Mouse (Mus musculus) hindbrain, embryonic 11.5 days (tissue): Measurements from ENCODE around the gene N4bp2. TPM values are rescaled to one million over a fixed set of nuclear protein-coding genes. Genes with fewer than 3 reads are reported as not detected.
A peak's percentile ranks its signal among the peaks of the same experiment; 100 is the strongest.
"Not testable (repeated sequence)": the region's sequence is repeated elsewhere in the genome, so short reads cannot be mapped to it uniquely, and the experiment has no call there.

ENCODE experiments used
- ATAC-seq: fragments of 200-750 bp; cut with Nextera tagmentation; 2 replicates; pipeline ENCODE4 v1.8.0; 2017; ENCODE audit warnings: mild to moderate bottlenecking, moderate TSS enrichment, moderate library complexity; ENCODE audit not compliant: low FRiP score
- DNase-seq: peaks from one replicate; pipeline ENCODE4 v3.0.0-alpha.2; 2015; ENCODE audit warnings: low spot score
- H3K27ac ChIP-seq: fragments of 300-500 bp; sonication (generic); 2 replicates; pipeline ENCODE4 v1.5.1; 2014; ENCODE audit warnings: mild to moderate bottlenecking, low read depth, low read length
- H3K27me3 ChIP-seq: fragments of 300-500 bp; sonication (generic); 2 replicates; pipeline ENCODE4 v1.6.1; 2014; ENCODE audit warnings: mild to moderate bottlenecking, low read length, moderate library complexity, mixed read lengths; ENCODE audit not compliant: control insufficient read depth, insufficient read depth
- H3K36me3 ChIP-seq: fragments of 300-500 bp; sonication (generic); 2 replicates; pipeline ENCODE4 v1.6.1; 2014; ENCODE audit warnings: mild to moderate bottlenecking, low read length, moderate library complexity, mixed read lengths; ENCODE audit not compliant: control insufficient read depth, insufficient read depth
- H3K4me1 ChIP-seq: fragments of 300-500 bp; sonication (generic); replicated peaks from 2 replicates; pipeline ENCODE4 v1.6.1; 2014; ENCODE audit warnings: low read length, mixed read lengths; ENCODE audit not compliant: control insufficient read depth, insufficient read depth
- H3K4me2 ChIP-seq: fragments of 300-500 bp; sonication (generic); replicated peaks from 2 replicates; pipeline ENCODE4 v1.6.1; 2014; ENCODE audit warnings: mild to moderate bottlenecking, low read depth, low read length
- H3K4me3 ChIP-seq: fragments of 300-500 bp; sonication (generic); 2 replicates; pipeline ENCODE4 v1.5.1; 2014; ENCODE audit warnings: low read depth, low read length
- H3K9ac ChIP-seq: fragments of 300-500 bp; sonication (generic); 2 replicates; pipeline ENCODE4 v1.6.1; 2014; ENCODE audit warnings: low read depth, low read length
- H3K9me3 ChIP-seq: fragments of 300-500 bp; sonication (generic); 2 replicates; pipeline ENCODE4 v1.6.1; 2016; ENCODE audit warnings: low read length; ENCODE audit not compliant: control insufficient read depth
- WGBS: fragments of 180-500 bp; shearing (Covaris S2); extraction: QIAGEN DNeasy Blood & Tissue Kit; methylation state at CpG from one replicate; pipeline ENCODE4 v1.1.7; 2014; 5-methylcytosine and 5-hydroxymethylcytosine counted together
- polyA plus RNA-seq: library from polyadenylated mRNA; unstranded; fragments of >200 nt; fragmentation: Nextera tagmentation; extraction: Ambion mirVana; gene quantifications from 2 replicates; pipeline ENCODE4 v1.2.1, GENCODE M21; 2014

Gene N4bp2
- polyA plus RNA-seq, result 39.6 and 55.7 TPM in 2 replicates

DNA sequence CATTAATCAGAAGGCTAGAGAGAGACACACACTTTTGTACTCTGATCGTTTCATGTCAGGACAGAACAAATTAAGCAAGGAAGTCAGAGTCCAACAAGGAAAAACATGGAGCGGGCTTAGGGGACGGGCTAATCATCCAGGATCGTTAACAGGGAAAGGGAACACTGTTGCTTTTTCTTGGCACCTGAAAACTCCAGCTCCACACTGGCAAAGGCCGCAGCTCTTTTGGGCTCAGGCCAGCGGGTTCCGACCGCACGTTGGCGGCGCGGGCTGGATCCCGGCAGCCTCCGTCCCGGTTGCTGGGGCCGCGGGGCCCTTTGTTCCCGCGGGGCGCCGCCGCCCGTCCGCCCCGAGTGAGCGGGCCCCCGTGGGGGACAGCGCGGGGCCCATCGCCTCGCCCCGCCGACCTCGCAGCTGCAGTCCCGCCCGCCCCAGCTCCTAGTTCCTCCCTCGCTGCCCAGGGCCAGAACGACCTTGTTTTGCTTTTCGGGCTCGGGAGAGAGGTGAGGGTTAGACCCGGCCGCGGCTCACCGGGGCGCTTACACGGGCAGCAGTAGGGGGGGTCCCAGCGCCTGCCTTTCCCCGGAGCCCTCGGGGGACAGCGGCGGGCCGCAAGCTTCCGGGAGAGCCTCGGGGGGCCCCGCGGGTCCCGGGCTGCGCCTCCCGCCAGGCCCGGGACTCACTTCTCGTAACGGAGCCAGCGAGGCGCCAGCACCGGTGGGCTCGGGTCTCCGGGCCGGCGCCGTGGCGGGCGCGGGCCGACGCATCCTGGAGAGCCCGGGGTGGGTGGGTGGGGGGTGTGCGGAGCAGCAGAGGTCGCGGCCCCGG, at the start of gene N4bp2:
TSS of gene N4bp2 (plus strand) at position 434 of the 828 bp plus-strand sequence.
- under 1% methylated on average over 38 of the region's 80 CpGs for WGBS

DNA sequence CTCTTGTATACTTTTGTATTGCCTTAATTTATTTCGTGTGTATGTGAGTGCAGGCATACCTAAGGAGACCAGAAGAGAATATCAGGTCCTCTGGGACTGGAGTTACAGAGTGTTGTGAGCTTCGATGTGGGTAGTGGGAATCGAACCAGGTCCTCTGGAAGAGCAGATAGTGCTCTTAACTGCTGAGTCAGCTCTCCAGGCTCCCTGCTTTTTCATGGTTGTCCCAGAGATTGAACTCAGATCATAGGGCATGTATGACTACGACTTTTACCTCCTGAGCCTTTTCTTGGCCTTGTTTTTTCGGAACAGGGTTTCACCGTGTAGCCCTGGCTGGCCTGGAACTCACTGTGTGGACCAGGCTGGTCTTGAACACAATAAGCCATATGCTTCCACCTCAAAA, 48.2 kb upstream of the N4bp2 start:
- Histone ChIP-seq H3K9me3 (no peaks in the 10 kb centered on the region), H3K4me2 (no peak overlapping the region), H3K9ac (no peak overlapping the region), H3K4me3 (no peak overlapping the region), H3K27me3 (no peaks in the 10 kb centered on the region), H3K27ac (no peak overlapping the region), H3K36me3 (no peaks in the 10 kb centered on the region), H3K4me1 (no peaks in the 10 kb centered on the region)
- DNase-seq (no peak), ATAC-seq (no peak)
- WGBS, result 90% methylated on average over 6 of the region's 6 CpGs

More for the DNA sequence above, at the start of gene N4bp2:
- peak within 1 kb of the TSS; percentile 91 for H3K4me3 ChIP-seq
- H3K27ac ChIP-seq, result peak within 1 kb of the TSS; percentile 100
- ATAC-seq (peak; percentile 64), DNase-seq (peak; percentile 77)
- no peaks in the 10 kb centered on the region for H3K36me3 ChIP-seq
- no peaks in the 10 kb centered on the region for H3K4me1 ChIP-seq
- peak within 1 kb of the TSS; percentile 99 for H3K9ac ChIP-seq
- H3K4me2 ChIP-seq, result peak within 1 kb of the TSS; percentile 91
- H3K9me3 ChIP-seq, result no peaks in the 10 kb centered on the region
- no peaks in the 10 kb centered on the region for H3K27me3 ChIP-seq

DNA sequence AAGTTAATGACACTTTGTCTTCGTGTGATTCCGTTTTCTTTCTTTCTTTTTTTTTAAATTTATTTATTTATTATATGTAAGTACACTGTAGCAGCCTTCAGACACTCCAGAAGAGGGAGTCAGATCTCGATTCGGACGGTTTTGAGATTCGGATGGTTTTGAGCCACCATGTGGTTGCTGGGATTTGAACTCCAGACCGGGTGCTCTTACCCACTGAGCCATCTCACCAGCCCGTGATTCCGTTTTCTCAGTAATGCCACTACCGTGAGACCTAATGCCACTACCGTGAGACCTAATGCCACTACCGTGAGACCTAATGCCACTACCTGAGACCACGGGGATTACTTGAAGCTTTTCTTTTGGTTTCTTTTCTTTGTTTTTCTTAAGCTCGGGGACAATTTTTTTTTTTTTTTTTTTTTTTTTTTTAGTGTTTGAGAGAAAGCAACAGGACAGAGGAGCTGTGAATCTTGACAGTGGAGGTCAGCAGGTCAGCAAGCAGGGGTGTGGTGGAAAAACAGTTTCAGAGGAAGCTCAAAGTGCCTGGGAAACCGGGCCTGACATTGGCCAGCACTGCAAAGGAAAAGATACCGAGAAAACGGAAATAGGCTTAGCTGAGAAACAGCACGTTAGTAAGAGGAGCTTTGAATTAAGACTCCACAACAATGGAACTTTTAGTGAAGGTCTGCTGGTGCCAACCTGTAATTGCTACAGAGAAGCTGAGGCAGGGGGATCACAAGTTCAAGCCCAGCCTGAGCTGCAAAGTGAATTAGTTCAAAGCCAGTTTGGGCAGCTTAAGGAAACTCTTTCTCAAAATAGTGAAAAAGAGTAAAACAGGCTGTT, 46.0 kb upstream of the N4bp2 start:
- Histone ChIP-seq H3K9me3 (no peaks in the 10 kb centered on the region), H3K9ac (no peak overlapping the region), H3K4me1 (no peaks in the 10 kb centered on the region), H3K27ac (no peak overlapping the region), H3K27me3 (no peaks in the 10 kb centered on the region), H3K4me3 (no peak overlapping the region), H3K4me2 (no peak overlapping the region), H3K36me3 (no peaks in the 10 kb centered on the region)
- DNase-seq, result no peak
- WGBS, result 86% methylated on average over 18 of the region's 18 CpGs
- no peak for ATAC-seq

DNA sequence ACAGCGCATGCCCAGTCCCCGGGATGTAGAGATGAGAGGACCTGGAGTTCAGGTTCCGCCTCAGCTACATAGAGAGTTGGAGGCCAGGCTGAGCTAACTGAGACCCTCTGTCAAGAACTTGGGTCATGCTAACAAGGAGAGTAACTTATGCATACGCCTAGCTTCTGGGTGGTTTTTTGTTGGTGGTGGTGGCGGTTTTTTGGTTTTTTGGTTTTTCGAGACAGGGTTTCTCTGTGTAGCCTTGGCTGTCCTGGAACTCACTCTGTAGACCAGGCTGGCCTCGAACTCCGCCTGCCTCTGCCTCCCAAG, 45.5 kb upstream of the N4bp2 start:
- not testable (repeated sequence) for DNase-seq, H3K4me2 ChIP-seq, ATAC-seq, H3K9ac ChIP-seq, H3K36me3 ChIP-seq, H3K27ac ChIP-seq, H3K9me3 ChIP-seq, H3K4me1 ChIP-seq, H3K4me3 ChIP-seq, H3K27me3 ChIP-seq
- WGBS, result 96% methylated on average over 8 of the region's 8 CpGs

DNA sequence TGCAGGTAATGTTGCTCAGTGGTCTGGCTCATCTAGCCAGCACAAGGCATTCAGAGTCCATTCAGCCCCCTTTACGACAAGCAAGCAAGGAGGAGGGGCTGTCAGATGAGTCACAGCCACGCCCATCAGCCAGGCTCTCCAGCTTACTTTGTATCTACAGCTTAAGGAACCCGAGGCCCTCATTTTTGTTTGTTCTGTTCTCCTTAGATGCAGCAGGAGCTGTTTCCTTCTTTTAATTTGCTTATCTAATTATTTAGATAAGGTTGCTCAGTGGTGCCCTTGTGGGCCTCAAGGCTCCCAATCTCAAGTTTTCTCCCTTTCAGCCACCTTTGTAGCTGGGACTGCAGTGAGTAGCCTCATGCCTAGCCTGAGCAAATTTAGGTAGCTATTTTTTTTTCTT, 45.0 kb upstream of the N4bp2 start:
- DNase-seq (no peak), ATAC-seq (no peak)
- Histone ChIP-seq H3K27ac (no peak overlapping the region), H3K9ac (no peak overlapping the region), H3K4me2 (no peak overlapping the region), H3K9me3 (no peaks in the 10 kb centered on the region), H3K27me3 (no peaks in the 10 kb centered on the region), H3K4me3 (no peak overlapping the region), H3K36me3 (no peaks in the 10 kb centered on the region), H3K4me1 (no peaks in the 10 kb centered on the region)
- WGBS, result 32% methylated on average over 3 of the region's 3 CpGs

DNA sequence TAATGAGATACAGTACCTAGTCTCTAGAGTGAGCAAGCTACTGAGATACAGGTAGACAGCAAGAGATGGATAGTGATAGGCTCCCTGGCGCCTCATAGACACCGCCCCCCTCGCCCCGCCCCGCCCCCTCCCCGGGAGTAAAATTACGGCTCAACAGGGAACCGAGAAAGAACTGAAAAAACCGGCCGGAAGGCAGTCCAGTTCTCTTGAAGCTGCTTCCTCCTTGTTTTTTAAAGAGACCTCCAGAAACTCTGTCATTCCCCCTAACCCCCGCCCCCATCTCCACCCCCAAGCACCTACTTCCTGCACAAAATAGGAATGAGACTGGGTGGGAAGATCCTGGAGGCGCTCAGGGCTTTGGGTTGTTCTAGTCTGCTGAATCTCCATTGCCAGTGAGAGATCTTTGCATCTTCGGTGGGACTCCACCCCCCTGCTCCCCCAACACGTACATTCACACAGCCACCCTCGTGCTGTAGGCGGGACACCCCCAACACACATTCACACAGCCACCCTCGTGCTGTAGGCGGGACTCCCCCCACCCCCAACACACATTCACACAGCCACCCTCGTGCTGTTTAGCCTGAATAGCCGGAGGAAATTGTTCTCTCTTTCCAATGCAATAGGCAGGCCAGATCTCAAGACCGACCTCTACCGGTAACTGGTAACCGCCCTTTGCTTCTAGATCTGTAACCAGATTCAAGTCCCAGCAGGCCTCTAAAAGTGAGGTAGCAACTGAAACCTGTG, 38.8 kb upstream of the N4bp2 start:
- Histone ChIP-seq H3K27me3 (no peaks in the 10 kb centered on the region), H3K36me3 (no peaks in the 10 kb centered on the region), H3K9ac (peak overlapping the region; percentile 54), H3K9me3 (no peaks in the 10 kb centered on the region), H3K27ac (peak overlapping the region; percentile 6; the same call in 1 of the 2 replicates), H3K4me2 (peak overlapping the region; percentile 50), H3K4me3 (peak overlapping the region; percentile 27), H3K4me1 (no peaks in the 10 kb centered on the region)
- WGBS, result 0% methylated on average over 23 of the region's 23 CpGs
- DNase-seq (peak; percentile 65), ATAC-seq (peak; percentile 78)

DNA sequence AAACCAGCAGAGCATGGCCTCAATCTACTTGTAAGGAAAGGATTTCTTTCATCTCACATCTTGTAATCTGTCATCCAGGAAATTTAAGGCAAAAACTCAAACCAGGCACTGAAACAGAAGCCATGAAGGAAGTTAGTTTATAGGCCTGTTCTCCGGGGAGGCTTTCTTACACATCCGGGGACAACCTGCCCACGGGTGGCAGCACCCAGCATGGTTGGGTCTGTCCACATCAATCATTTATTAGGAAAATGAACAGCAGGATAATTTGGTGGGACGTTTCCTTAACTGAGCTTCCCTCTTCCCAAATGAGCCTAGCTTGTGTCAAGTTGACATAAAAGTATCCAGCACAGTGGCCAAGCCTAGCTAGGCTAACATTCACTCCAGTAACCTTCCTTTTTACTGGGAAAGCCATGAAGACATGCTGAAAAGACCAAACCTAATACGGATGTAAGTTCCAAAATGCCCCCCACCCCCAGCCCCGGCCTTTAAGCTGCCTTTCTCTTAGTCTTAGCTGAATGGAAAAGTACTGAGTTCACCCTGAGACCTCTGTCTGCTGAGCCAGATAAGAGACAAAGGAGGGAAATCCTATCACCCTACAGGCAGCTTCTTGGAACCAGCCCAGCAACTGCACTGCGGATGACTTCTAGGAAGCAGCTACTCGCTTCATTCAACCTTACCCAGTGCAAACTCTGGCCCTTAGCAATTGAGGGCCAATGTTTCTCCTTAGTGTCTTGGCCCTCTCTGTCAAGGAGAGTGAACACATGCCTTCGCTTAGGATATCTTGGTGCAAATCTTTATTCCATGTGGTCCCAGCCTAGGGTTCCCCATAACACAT, 31.9 kb upstream of the N4bp2 start:
- Histone ChIP-seq H3K4me2 (no peak overlapping the region), H3K4me1 (no peaks in the 10 kb centered on the region), H3K9me3 (no peaks in the 10 kb centered on the region), H3K4me3 (no peak overlapping the region), H3K27me3 (no peaks in the 10 kb centered on the region), H3K9ac (no peak overlapping the region), H3K36me3 (no peaks in the 10 kb centered on the region), H3K27ac (no peak overlapping the region)
- WGBS, result 69% methylated on average over 9 of the region's 9 CpGs
- DNase-seq, result no peak
- ATAC-seq, result no peak

DNA sequence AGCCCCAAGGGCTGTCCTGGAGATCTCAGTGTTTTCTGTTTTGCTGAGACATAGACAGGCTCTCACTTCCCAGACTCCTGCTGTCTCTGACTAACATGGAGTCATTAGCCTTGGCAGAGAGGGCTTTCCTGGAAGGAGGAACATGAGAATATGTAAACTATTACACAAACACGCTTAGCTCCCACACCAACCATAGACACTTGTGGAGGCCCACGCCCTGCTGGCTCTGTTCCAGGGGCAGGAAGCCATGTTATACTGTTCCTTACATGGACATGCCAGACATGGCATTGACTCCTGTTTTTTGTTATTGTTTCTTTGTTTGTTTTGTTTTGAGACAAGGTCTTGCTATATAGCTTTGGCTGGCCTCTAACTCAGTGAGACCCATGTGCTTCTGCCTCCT, 27.7 kb upstream of the N4bp2 start:
- no peak overlapping the region for H3K4me2 ChIP-seq
- H3K9ac ChIP-seq, result no peak overlapping the region
- DNase-seq, result no peak
- H3K4me1 ChIP-seq, result no peaks in the 10 kb centered on the region
- no peaks in the 10 kb centered on the region for H3K36me3 ChIP-seq
- no peak overlapping the region for H3K4me3 ChIP-seq
- H3K27ac ChIP-seq, result no peak overlapping the region
- H3K27me3 ChIP-seq, result no peaks in the 10 kb centered on the region
- WGBS, result 91% methylated on average over 2 of the region's 2 CpGs
- no peaks in the 10 kb centered on the region for H3K9me3 ChIP-seq
- no peak for ATAC-seq
